Mouse (Mus musculus) frontal cortex, postnatal 10 days (tissue): ENCODE measurements around the gene Mpp5.

ENCODE experiments used
- DNase-seq, 2 experiments: peaks; one replicate each; pipeline ENCODE4 v3.0.0; 2022; ENCODE audit warnings: low spot score in 2 of 2, mixed read lengths in 1 of 2

The Mpp5 gene

GRCm38 (mm10) chr12:78848246-78848645 is 99.5 kb downstream of the Mpp5 start:
- no peak for DNase-seq

GRCm38 (mm10) chr12:78860921-78861495 is 112.3 kb downstream of the Mpp5 start:
- no peak for DNase-seq

- peak; percentile 99 for DNase-seq
Observed at GRCm38 (mm10) chr12:78861496-78862253, 113.0 kb downstream of the Mpp5 start, which contains the start of the genes Atp6v1d and Eif2s1. Gene Atp6v1d, minus strand, starts transcription at chr12:78861638. Gene Eif2s1, plus strand, starts transcription at chr12:78861819.

- no peak for DNase-seq
Observed at GRCm38 (mm10) chr12:78862254-78862730, 113.6 kb downstream of the Mpp5 start.

- no peak for DNase-seq
Observed at GRCm38 (mm10) chr12:78865434-78865833, 116.7 kb downstream of the Mpp5 start.

- no peak for DNase-seq
Observed at GRCm38 (mm10) chr12:78868115-78868514, 119.4 kb downstream of the Mpp5 start.

GRCm38 (mm10) chr12:78874581-78874980 is 125.9 kb downstream of the Mpp5 start:
- no peak for DNase-seq

- no peak for DNase-seq
Observed at GRCm38 (mm10) chr12:78890062-78890461, 141.4 kb downstream of the Mpp5 start.
